Mouse (Mus musculus): ENCODE measurements around the gene Rsph3a. TPM values are rescaled to one million over a fixed set of nuclear protein-coding genes. Genes with fewer than 3 reads are reported as not detected.
"Not testable (repeated sequence)": the region's sequence is repeated elsewhere in the genome, so short reads cannot be mapped to it uniquely, and the experiment has no call there.

The Rsph3a gene
- polyA plus RNA-seq (2012; rRNA removed): 31.3 and 40.4 TPM in 2 replicates
- polyA plus RNA-seq (2014; fragmentation: Nextera tagmentation; extraction: Ambion mirVana): 56.4 and 59.1 TPM in 2 replicates

DNA sequence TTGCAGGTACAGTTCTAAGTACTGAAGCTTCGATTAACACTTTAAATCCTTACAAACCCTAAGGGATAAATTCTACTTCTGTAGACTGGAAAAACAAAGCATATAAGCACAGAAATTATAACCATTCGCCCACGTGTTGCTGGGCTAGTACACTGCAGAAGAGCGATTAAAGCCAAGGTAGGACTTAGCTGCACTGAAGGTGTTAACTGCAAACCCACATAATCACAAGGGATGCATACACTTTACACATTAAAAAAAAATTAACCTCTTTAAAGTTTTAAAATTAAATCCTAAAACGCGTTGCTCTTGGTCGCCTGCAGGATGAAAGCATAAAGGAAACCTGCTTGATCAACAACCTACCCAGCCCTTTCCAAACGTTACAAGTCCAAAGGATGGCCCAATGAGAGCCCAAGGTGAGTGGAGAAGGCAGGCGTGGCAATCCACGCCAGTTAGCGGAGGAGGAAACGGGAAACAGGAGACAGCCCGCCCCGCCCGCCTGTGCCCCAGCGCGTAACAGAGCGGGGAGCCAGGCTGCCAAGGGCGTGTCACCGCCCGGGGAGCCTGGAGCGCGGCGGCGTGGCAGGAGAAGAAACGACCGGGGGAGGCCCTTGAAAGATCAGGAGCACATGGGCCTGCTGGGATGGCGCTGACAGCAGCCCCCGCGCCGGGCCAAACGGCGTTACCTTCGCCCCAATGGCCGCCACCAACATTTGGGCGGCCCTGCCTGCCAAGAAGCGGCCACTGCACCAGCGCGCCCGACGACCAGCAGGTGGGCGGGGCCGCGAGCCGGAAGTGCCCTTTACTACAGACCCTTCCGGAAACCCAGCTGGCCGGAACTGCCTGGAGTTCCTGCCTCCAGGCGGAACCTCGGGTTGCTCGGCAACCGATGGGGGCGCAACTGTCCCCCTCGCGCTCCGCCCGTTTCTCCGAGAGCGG lies at the start of gene Rsph3a:
Gene Rsph3a, plus strand, starts transcription at position 498 of the 936 bp plus-strand sequence.
- Histone ChIP-seq H3K27ac (replicated peaks; ENCODE audit: low read depth, low read length) (peak within 1 kb of the TSS; percentile 79), H3K4me3 (replicated peaks; ENCODE audit: low read length) (peak within 1 kb of the TSS; percentile 49), H3K9ac (ENCODE audit: low read depth, low read length, severe bottlenecking) (peak within 1 kb of the TSS; percentile 54), H3K4me2 (replicated peaks; ENCODE audit: low read depth, low read length, severe bottlenecking) (peak within 1 kb of the TSS; percentile 47)
- H3K9me3 ChIP-seq (ENCODE audit: control insufficient read depth, low read length); H3K36me3 ChIP-seq (ENCODE audit: control insufficient read depth, insufficient read depth, low read length); H3K27me3 ChIP-seq (ENCODE audit: control insufficient read depth, insufficient read depth, low read length); H3K4me1 ChIP-seq (ENCODE audit: control insufficient read depth, insufficient read depth, low read length): not testable (repeated sequence)
- ATAC-seq (ENCODE audit: low FRiP score, low read depth) (peak; percentile 98), DNase-seq (ENCODE audit: low spot score) (peak; percentile 92)
- TF ChIP-seq POLR2A (IDR thresholded peaks at IDR 0.05; ENCODE audit: borderline replicate concordance, extremely low read depth, insufficient read depth, insufficient read length): 0 out of 2 replicates have a peak, but pooled peaks have one; percentile 12
- WGBS: 3% methylated on average over 39 of the region's 58 CpGs

DNA sequence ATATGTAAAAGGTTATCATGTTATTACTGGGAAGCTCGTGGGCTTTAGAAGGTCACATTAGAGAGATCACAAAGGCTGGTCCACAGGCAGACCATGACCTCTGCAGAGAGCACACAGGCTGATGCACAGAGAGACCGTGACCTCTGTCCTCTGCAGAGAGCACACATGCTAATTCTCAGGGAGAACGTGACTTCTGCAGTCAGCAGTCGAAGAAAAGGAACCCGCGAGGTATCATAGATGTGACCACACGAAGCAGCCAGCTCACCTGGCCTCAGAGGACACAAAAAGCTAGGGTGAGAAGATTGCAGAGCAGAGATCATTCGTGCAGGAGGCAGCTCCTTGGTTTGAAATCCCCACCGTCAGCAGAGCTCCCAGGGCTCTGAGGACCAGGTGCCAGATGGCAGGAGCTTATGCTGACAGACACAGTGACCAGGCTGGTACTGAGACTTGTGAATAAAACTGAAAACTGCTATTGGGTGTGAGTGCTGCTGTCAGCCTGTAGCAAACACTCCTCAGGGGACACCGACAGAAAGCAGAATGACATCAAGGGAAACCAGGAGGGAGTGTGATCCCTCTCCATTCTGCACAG lies 49.3 kb upstream of the Rsph3a start:
- no peak for TF ChIP-seq POLR2A (IDR thresholded peaks at IDR 0.05; ENCODE audit: borderline replicate concordance, extremely low read depth, insufficient read depth, insufficient read length)
- Histone ChIP-seq H3K9me3 (ENCODE audit: control insufficient read depth, low read length) (no peaks in the 10 kb centered on the region), H3K4me3 (replicated peaks; ENCODE audit: low read length) (no peak overlapping the region), H3K27me3 (ENCODE audit: control insufficient read depth, insufficient read depth, low read length) (no peaks in the 10 kb centered on the region), H3K36me3 (ENCODE audit: control insufficient read depth, insufficient read depth, low read length) (no peaks in the 10 kb centered on the region), H3K9ac (ENCODE audit: low read depth, low read length, severe bottlenecking) (no peak overlapping the region), H3K4me2 (replicated peaks; ENCODE audit: low read depth, low read length, severe bottlenecking) (no peak overlapping the region), H3K27ac (replicated peaks; ENCODE audit: low read depth, low read length) (no peak overlapping the region), H3K4me1 (ENCODE audit: control insufficient read depth, insufficient read depth, low read length) (no peaks in the 10 kb centered on the region)
- whole genome bisulfite sequencing: 67% methylated on average over 10 of the region's 10 CpGs
- DNase-seq (ENCODE audit: low spot score) (no peak), ATAC-seq (ENCODE audit: low FRiP score, low read depth) (no peak)

DNA sequence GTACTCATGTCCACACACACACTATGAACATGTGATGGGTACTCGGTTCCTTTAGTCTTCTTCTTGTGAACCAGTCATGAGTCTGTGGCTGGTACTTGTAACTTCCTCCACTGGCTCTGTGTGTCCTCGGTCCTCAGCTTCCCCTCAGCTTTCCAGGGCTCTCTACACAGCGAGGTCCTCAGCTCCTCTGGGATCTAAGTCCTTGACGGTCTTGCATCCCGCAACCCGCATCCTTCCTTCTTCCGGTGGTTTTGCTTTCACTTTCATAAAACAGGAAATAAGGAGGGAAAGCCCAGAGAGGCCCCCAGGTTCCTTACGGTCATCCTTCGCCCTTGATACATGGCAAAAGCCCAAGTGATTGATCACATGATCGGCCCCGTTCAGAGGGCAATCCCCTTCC lies 48.3 kb upstream of the Rsph3a start:
- no peaks in the 10 kb centered on the region for H3K27me3 ChIP-seq (ENCODE audit: control insufficient read depth, insufficient read depth, low read length)
- H3K9ac ChIP-seq (ENCODE audit: low read depth, low read length, severe bottlenecking): no peak overlapping the region
- DNase-seq (ENCODE audit: low spot score) (no peak), ATAC-seq (ENCODE audit: low FRiP score, low read depth) (no peak)
- no peak overlapping the region for H3K27ac ChIP-seq (replicated peaks; ENCODE audit: low read depth, low read length)
- no peak overlapping the region for H3K4me3 ChIP-seq (replicated peaks; ENCODE audit: low read length)
- no peaks in the 10 kb centered on the region for H3K36me3 ChIP-seq (ENCODE audit: control insufficient read depth, insufficient read depth, low read length)
- H3K9me3 ChIP-seq (ENCODE audit: control insufficient read depth, low read length): no peaks in the 10 kb centered on the region
- no peaks in the 10 kb centered on the region for H3K4me1 ChIP-seq (ENCODE audit: control insufficient read depth, insufficient read depth, low read length)
- WGBS: 77% methylated on average over 11 of the region's 11 CpGs
- no peak for TF ChIP-seq POLR2A (IDR thresholded peaks at IDR 0.05; ENCODE audit: borderline replicate concordance, extremely low read depth, insufficient read depth, insufficient read length)
- H3K4me2 ChIP-seq (replicated peaks; ENCODE audit: low read depth, low read length, severe bottlenecking): no peak overlapping the region

DNA sequence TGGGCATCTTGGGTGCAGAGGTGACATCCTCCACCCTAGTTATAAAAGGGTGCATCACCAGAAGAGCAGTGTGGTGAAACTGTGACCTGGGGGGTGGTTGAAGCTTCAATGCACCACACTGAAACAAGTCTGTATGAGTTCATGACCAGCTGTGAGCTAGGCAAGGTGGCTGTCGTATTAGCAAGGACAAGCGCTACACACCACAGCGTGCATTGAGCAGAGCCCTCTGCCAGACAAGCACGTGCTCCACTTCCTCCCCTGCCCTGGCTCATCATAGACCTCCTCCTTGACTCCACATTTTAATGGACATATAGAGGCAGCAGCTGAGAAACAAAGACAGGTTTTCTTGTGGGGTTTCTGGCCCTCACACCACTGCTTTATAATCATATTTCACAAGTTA lies 47.7 kb upstream of the Rsph3a start:
- Histone ChIP-seq H3K9ac (ENCODE audit: low read depth, low read length, severe bottlenecking) (no peak overlapping the region), H3K27me3 (ENCODE audit: control insufficient read depth, insufficient read depth, low read length) (no peaks in the 10 kb centered on the region), H3K4me2 (replicated peaks; ENCODE audit: low read depth, low read length, severe bottlenecking) (no peak overlapping the region), H3K9me3 (ENCODE audit: control insufficient read depth, low read length) (no peaks in the 10 kb centered on the region), H3K27ac (replicated peaks; ENCODE audit: low read depth, low read length) (no peak overlapping the region), H3K4me1 (ENCODE audit: control insufficient read depth, insufficient read depth, low read length) (no peaks in the 10 kb centered on the region), H3K36me3 (ENCODE audit: control insufficient read depth, insufficient read depth, low read length) (no peaks in the 10 kb centered on the region), H3K4me3 (replicated peaks; ENCODE audit: low read length) (no peak overlapping the region)
- DNase-seq (ENCODE audit: low spot score) (no peak), ATAC-seq (ENCODE audit: low FRiP score, low read depth) (no peak)
- no peak for TF ChIP-seq POLR2A (IDR thresholded peaks at IDR 0.05; ENCODE audit: borderline replicate concordance, extremely low read depth, insufficient read depth, insufficient read length)
- WGBS: 76% methylated on average over 4 of the region's 4 CpGs

DNA sequence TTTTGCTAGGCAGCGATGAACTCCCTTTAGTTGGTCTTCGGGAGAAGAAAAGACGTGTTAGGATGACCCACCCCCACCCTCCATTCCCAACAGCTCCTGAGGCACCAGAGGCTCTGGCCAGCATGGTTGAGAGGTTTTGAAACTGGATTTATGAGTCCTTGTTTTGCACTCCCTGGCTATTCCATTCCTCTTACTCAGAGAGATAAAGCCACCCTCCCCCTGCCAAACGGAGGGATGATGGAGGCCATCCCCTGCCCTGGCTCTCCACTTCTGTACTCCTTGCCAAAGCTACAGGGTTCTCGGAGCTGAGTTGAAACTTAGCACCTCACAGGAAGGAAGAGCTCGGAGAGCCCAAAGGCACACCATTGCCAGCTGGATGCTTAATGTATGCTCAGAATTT lies 46.2 kb upstream of the Rsph3a start:
- no peaks in the 10 kb centered on the region for H3K27me3 ChIP-seq (ENCODE audit: control insufficient read depth, insufficient read depth, low read length)
- no peak overlapping the region for H3K9ac ChIP-seq (ENCODE audit: low read depth, low read length, severe bottlenecking)
- ATAC-seq (ENCODE audit: low FRiP score, low read depth) (no peak), DNase-seq (ENCODE audit: low spot score) (no peak)
- H3K9me3 ChIP-seq (ENCODE audit: control insufficient read depth, low read length): no peaks in the 10 kb centered on the region
- WGBS: 70% methylated on average over 6 of the region's 6 CpGs
- no peaks in the 10 kb centered on the region for H3K4me1 ChIP-seq (ENCODE audit: control insufficient read depth, insufficient read depth, low read length)
- H3K27ac ChIP-seq (replicated peaks; ENCODE audit: low read depth, low read length): no peak overlapping the region
- H3K4me2 ChIP-seq (replicated peaks; ENCODE audit: low read depth, low read length, severe bottlenecking): no peak overlapping the region
- TF ChIP-seq POLR2A (IDR thresholded peaks at IDR 0.05; ENCODE audit: borderline replicate concordance, extremely low read depth, insufficient read depth, insufficient read length): no peak
- H3K4me3 ChIP-seq (replicated peaks; ENCODE audit: low read length): no peak overlapping the region
- H3K36me3 ChIP-seq (ENCODE audit: control insufficient read depth, insufficient read depth, low read length): no peaks in the 10 kb centered on the region

All from limb, embryonic 14.5 days (tissue).